Mouse (Mus musculus): ENCODE data around the gene Nrap. TPM values are rescaled to one million over a fixed set of nuclear protein-coding genes. Genes with fewer than 3 reads are reported as not detected.

The Nrap gene
- total and polyA plus RNA-seq, 3 experiments: 0.08 to 0.11 TPM; not detected in 1

- TF ChIP-seq JUND (IDR thresholded peaks at IDR 0.05; ENCODE audit: low read depth, low read length): no peak
- no peak for TF ChIP-seq CTCF (IDR thresholded peaks at IDR 0.05 in 2 of 3, conservative IDR thresholded peaks at IDR 0.05 in 1 of 3; ENCODE audit: control insufficient read depth in 1 of 3, insufficient read depth in 1 of 3, low read depth in 2 of 3, low read length in 3 of 3, poor library complexity in 1 of 3, severe bottlenecking in 1 of 3)
- 0 out of 2 replicates have a peak, but pooled peaks have one; percentile 19 for TF ChIP-seq MAX (IDR thresholded peaks at IDR 0.05; ENCODE audit: low read length)
- TF ChIP-seq MAFK (IDR thresholded peaks at IDR 0.05; ENCODE audit: borderline replicate concordance, low read depth, low read length): no peak
- peak; percentile 75 for TF ChIP-seq HCFC1 (IDR thresholded peaks at IDR 0.05; ENCODE audit: low read depth, low read length)
- peak; percentile 95 for TF ChIP-seq MYB (IDR thresholded peaks at IDR 0.05; ENCODE audit: low read depth, low read length)
- TF ChIP-seq USF2 (IDR thresholded peaks at IDR 0.05; ENCODE audit: borderline replicate concordance in 1 of 2, insufficient read depth in 1 of 2, low read depth in 1 of 2, low read length in 2 of 2): no peak
- TF ChIP-seq NELFE (IDR thresholded peaks at IDR 0.05; ENCODE audit: low read depth, low read length): peak; percentile 65
- TF ChIP-seq CHD1 (IDR thresholded peaks at IDR 0.05; ENCODE audit: low read depth, low read length): no peak
- TF ChIP-seq SMC3 (IDR thresholded peaks at IDR 0.05; ENCODE audit: low read depth, low read length): no peak
- TF ChIP-seq TAL1 (IDR thresholded peaks at IDR 0.05; ENCODE audit: low read length): peak; percentile 89
- peak; percentile 89 for TF ChIP-seq RCOR1 (IDR thresholded peaks at IDR 0.05; ENCODE audit: low read depth, low read length)
- no peak for TF ChIP-seq GABPA (IDR thresholded peaks at IDR 0.05; ENCODE audit: low read depth, low read length)
- no peak for TF ChIP-seq POLR2AphosphoS5 (IDR thresholded peaks at IDR 0.05; ENCODE audit: borderline replicate concordance, low read depth, low read length)
- peak; percentile 98 for TF ChIP-seq TCF12 (IDR thresholded peaks at IDR 0.05; ENCODE audit: low read depth, low read length)
- no peak for TF ChIP-seq NRF1 (IDR thresholded peaks at IDR 0.05; ENCODE audit: insufficient read depth, low read depth, low read length, poor library complexity, severe bottlenecking)
- TF ChIP-seq ZC3H11A (IDR thresholded peaks at IDR 0.05; ENCODE audit: low read depth, low read length): no peak; the same call in 1 of the 2 replicates
Observed at GRCm38 (mm10) chr19:56391307-56392046, 1.6 kb upstream of the Nrap start (continued).

GRCm38 (mm10) chr19:56389176-56389575, 661 bp downstream of the Nrap start:
- DNase-seq (ENCODE audit: low read depth, low spot score): no peak
- Histone ChIP-seq H3K9me3 (replicated peaks; ENCODE audit: insufficient read depth, low read length) (no peaks in the 10 kb centered on the region), H3K79me2 (ENCODE audit: control insufficient read depth, insufficient read depth, low read length, poor library complexity) (no peaks in the 10 kb centered on the region; the same call in 1 of the 2 replicates), H3K4me1 (ENCODE audit: control insufficient read depth in 1 of 2, insufficient read depth in 2 of 2, low read length in 2 of 2) (peaks cover 24 to 36% of the 10 kb centered on the region in 2 experiments), H3K9ac (ENCODE audit: control insufficient read depth, low read depth, low read length, poor library complexity, severe bottlenecking) (no peak overlapping the region), H3K36me3 (ENCODE audit: control insufficient read depth in 1 of 2, insufficient read depth in 2 of 2, low read length in 2 of 2) (peaks cover 0 to 24% of the 10 kb centered on the region in 2 experiments; a peak in 2 of 4 replicates), H3K4me3 (ENCODE audit: control insufficient read depth in 1 of 2, insufficient read depth in 1 of 2, low read depth in 2 of 2, low read length in 2 of 2) (no peak overlapping the region), H3K27me3 (ENCODE audit: control insufficient read depth in 1 of 2, insufficient read depth in 2 of 2, low read length in 2 of 2) (no peaks in the 10 kb centered on the region), H3K27ac (ENCODE audit: control insufficient read depth, low read depth, low read length) (no peak overlapping the region)
- TF ChIP-seq MEF2A (IDR thresholded peaks at IDR 0.05; ENCODE audit: extremely low read depth, insufficient replicate concordance, low read depth, low read length, poor library complexity, severe bottlenecking) (no peak), MAFK (IDR thresholded peaks at IDR 0.05; ENCODE audit: borderline replicate concordance, low read depth, low read length) (no peak), TBP (IDR thresholded peaks at IDR 0.05; ENCODE audit: low read depth, low read length) (no peak), CTCF (IDR thresholded peaks at IDR 0.05 in 2 of 3, conservative IDR thresholded peaks at IDR 0.05 in 1 of 3; ENCODE audit: control insufficient read depth in 1 of 3, insufficient read depth in 1 of 3, low read depth in 2 of 3, low read length in 3 of 3, poor library complexity in 1 of 3, severe bottlenecking in 1 of 3) (no peak), E2F4 (IDR thresholded peaks at IDR 0.05; ENCODE audit: borderline replicate concordance, low read depth, low read length) (no peak), MAZ (IDR thresholded peaks at IDR 0.05; ENCODE audit: low read depth, low read length) (no peak), SMC3 (IDR thresholded peaks at IDR 0.05; ENCODE audit: low read depth, low read length) (no peak), MYC (IDR thresholded peaks at IDR 0.05; ENCODE audit: low read depth, low read length) (no peak), ZC3H11A (IDR thresholded peaks at IDR 0.05; ENCODE audit: low read depth, low read length) (no peak), BHLHE40 (IDR thresholded peaks at IDR 0.05; ENCODE audit: borderline replicate concordance, low read depth, low read length) (no peak), USF1 (IDR thresholded peaks at IDR 0.05; ENCODE audit: low read depth, low read length) (no peak), ZMIZ1 (IDR thresholded peaks at IDR 0.05; ENCODE audit: low read depth, low read length) (no peak), HCFC1 (IDR thresholded peaks at IDR 0.05; ENCODE audit: low read depth, low read length) (no peak), TAL1 (IDR thresholded peaks at IDR 0.05; ENCODE audit: low read length) (no peak), KAT2A (conservative IDR thresholded peaks at IDR 0.05; ENCODE audit: low read depth, low read length) (no peak), ZNF384 (IDR thresholded peaks at IDR 0.05; ENCODE audit: low read depth, low read length) (no peak)
